Mouse (Mus musculus): ENCODE measurements around the gene Ppp2r5a. TPM values are rescaled to one million over a fixed set of nuclear protein-coding genes. Genes with fewer than 3 reads are reported as not detected.

Gene Ppp2r5a
- polyA plus RNA-seq, 1 experiment from 2014 or later: 22.8 TPM

DNA sequence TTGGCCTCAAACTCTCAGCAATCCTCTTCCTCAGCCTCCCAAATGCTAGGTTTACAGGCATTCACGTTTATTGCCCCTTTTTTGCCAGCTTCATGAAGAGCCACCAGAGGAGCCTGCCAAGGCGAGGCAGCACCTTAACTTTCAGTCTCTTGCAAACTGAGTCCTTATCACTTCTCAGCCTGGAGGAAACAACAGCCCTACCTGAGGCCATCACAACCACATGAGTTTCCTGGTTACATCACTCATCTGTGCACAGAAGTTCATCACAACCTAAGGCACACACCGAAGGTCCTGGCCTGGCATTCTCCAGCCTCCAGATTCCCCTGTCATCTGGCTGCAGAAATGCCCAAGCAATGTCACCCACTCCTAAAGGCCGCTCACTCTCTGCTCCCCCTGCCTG is 19.1 kb upstream of the Ppp2r5a start:
- H3K9me3 ChIP-seq (replicated peaks; ENCODE audit: control insufficient read depth, low read length): no peaks in the 10 kb centered on the region
- WGBS: 61% methylated on average over 4 of the region's 4 CpGs

DNA sequence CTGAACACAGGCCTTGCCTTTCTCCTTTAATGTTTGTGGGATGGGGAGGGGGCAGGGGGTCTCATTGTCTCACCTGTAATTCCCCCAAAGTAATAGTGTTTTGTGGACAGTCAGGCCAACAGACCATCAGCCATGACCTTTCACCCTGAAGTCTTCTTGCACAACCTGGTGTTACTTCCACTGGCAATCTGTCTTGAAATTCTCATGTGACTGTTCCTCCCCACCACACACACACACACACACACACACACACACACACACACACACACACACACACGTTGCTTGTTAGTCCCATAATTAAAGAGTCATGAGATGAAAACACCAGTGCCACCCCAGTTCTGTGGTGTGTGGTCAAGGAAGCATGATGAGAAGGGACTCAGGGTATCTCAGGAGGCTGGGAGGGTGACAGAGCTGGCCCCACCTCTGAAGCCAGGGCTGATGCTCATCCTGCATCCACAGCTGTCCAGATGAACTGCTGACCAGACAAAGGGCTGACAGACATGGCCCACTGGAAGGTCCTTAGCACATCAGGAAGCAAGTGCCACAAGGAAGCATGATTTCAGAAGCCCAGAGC is 18.4 kb upstream of the Ppp2r5a start:
- Histone ChIP-seq H3K4me2 (ENCODE audit: low read depth, low read length) (peak overlapping the region; percentile 48), H3K4me1 (ENCODE audit: control insufficient read depth, insufficient read depth, low read length) (peaks cover 32% of the 10 kb centered on the region), H3K9ac (ENCODE audit: low read length) (peak overlapping the region; percentile 55; the same call in 1 of the 2 replicates)

More for the DNA sequence above, 19.1 kb upstream of the Ppp2r5a start:
- H3K4me2 ChIP-seq (ENCODE audit: low read depth, low read length): no peak overlapping the region
- no peak for ATAC-seq (replicated peaks; ENCODE audit: extremely low read depth, insufficient read depth, low FRiP score)
- H3K4me3 ChIP-seq (ENCODE audit: low read length): no peak overlapping the region
- H3K36me3 ChIP-seq (ENCODE audit: control insufficient read depth, insufficient read depth): no peaks in the 10 kb centered on the region
- H3K4me1 ChIP-seq (ENCODE audit: control insufficient read depth, insufficient read depth, low read length): peaks cover 30% of the 10 kb centered on the region
- no peaks in the 10 kb centered on the region for H3K27me3 ChIP-seq (ENCODE audit: control insufficient read depth, insufficient read depth, low read length)
- H3K27ac ChIP-seq (ENCODE audit: low read length): peak overlapping the region; percentile 32
- H3K9ac ChIP-seq (ENCODE audit: low read length): no peak overlapping the region

DNA sequence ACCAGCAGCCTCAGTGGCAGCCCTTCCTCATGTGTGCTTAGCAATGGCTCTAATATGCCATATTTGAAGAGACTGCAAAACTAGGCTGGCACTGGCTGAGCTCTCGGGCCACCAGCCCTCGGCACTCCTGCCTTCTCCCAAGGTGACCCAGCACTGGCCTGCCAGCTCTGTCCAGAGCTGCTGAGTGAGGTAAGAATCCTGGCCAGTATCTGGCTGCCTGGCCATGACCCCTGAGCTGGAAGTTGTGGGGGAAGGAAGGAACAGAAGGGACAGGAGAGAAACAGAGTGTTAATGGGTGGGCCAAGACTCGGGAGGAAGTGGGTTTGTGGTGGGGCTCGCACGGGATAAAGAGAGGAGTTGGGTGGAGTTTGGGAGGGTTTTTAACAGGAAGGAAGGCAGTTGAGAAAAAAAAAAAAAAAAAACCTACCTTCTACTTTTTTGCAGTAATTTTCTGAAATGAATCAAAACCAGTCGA is 17.9 kb upstream of the Ppp2r5a start:
- WGBS: 22% methylated on average over 6 of the region's 6 CpGs
- Histone ChIP-seq H3K4me3 (ENCODE audit: low read length) (peak overlapping the region; percentile 22; the same call in 1 of the 2 replicates), H3K9ac (ENCODE audit: low read length) (peak overlapping the region; percentile 55), H3K4me2 (ENCODE audit: low read depth, low read length) (peak overlapping the region; percentile 48), H3K9me3 (replicated peaks; ENCODE audit: control insufficient read depth, low read length) (no peaks in the 10 kb centered on the region), H3K36me3 (ENCODE audit: control insufficient read depth, insufficient read depth) (no peaks in the 10 kb centered on the region), H3K4me1 (ENCODE audit: control insufficient read depth, insufficient read depth, low read length) (peaks cover 36% of the 10 kb centered on the region), H3K27ac (ENCODE audit: low read length) (peak overlapping the region; percentile 92), H3K27me3 (ENCODE audit: control insufficient read depth, insufficient read depth, low read length) (no peaks in the 10 kb centered on the region)
- peak; percentile 69 for ATAC-seq (replicated peaks; ENCODE audit: extremely low read depth, insufficient read depth, low FRiP score)

More for the DNA sequence above, 18.4 kb upstream of the Ppp2r5a start:
- no peaks in the 10 kb centered on the region for H3K27me3 ChIP-seq (ENCODE audit: control insufficient read depth, insufficient read depth, low read length)
- H3K36me3 ChIP-seq (ENCODE audit: control insufficient read depth, insufficient read depth): no peaks in the 10 kb centered on the region
- no peak for ATAC-seq (replicated peaks; ENCODE audit: extremely low read depth, insufficient read depth, low FRiP score)
- H3K9me3 ChIP-seq (replicated peaks; ENCODE audit: control insufficient read depth, low read length): no peaks in the 10 kb centered on the region
- WGBS: 67% methylated on average over 1 of the region's 1 CpGs
- peak overlapping the region; percentile 92 for H3K27ac ChIP-seq (ENCODE audit: low read length)
- H3K4me3 ChIP-seq (ENCODE audit: low read length): no peak overlapping the region; the same call in 1 of the 2 replicates

DNA sequence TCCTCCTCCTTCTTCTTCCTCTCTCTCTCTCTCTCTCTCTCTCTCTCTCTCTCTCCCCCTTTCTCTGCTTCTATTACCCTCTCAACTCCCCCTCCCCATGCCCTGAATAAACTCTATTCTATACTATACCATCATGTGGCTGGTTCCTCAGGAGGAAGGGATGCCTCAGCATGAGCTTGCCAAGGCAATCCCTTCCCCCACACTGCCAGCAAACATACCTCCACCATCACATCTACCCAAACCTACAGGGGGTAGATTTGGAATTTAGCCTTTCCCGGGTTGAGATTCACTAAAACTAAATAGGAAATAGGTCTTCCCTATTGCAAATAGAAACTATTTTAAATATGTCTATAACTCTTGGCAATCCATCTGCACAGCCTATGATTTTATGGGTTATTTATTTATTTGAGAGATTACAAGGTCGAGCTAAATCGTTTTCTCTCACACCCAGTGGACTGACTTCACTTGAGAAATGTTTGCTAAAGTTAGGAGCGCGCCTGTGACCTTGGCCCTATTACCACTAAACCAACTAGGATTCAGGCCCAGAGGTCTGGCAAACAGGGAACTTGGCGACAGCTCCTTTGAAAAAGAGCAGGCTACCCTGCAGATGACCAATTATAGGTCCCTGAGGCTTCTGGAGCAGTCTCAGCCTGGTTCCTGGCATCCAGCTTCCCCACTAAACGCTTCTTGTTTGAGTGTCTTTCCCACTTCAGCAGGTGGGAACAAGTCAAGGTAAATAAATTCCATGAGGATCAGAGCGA is 17.1 kb upstream of the Ppp2r5a start:
- Histone ChIP-seq H3K4me3 (ENCODE audit: low read length) (no peak overlapping the region), H3K9me3 (replicated peaks; ENCODE audit: control insufficient read depth, low read length) (no peaks in the 10 kb centered on the region), H3K36me3 (ENCODE audit: control insufficient read depth, insufficient read depth) (no peaks in the 10 kb centered on the region), H3K27ac (ENCODE audit: low read length) (peak overlapping the region; percentile 92), H3K4me1 (ENCODE audit: control insufficient read depth, insufficient read depth, low read length) (peaks cover 36% of the 10 kb centered on the region), H3K4me2 (ENCODE audit: low read depth, low read length) (peak overlapping the region; percentile 48), H3K9ac (ENCODE audit: low read length) (peak overlapping the region; percentile 55), H3K27me3 (ENCODE audit: control insufficient read depth, insufficient read depth, low read length) (no peaks in the 10 kb centered on the region)
- peak; percentile 69 for ATAC-seq (replicated peaks; ENCODE audit: extremely low read depth, insufficient read depth, low FRiP score)
- WGBS: 21% methylated on average over 8 of the region's 8 CpGs

DNA sequence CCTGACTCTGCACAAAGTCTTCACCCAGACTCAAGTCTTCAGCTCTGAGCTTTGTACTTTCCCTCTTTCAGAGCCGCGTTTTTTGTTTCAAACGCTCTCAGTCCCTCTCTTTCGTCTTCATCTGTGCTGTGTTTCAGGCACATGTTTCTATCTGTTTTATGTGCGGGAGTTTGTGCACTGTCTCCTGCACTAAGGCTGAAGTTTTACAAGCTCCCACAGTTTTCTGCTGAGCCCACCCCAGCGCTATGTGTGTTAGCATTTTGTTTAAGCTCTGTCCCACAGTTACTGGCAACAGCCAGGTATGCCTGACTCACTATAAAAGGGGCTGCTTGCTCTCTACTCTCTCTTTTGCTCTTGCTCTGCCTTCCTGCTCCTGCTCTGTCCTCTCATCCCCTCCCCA is 16.3 kb upstream of the Ppp2r5a start:
- ATAC-seq (replicated peaks; ENCODE audit: extremely low read depth, insufficient read depth, low FRiP score): no peak
- peak overlapping the region; percentile 51 for H3K27ac ChIP-seq (ENCODE audit: low read length)
- H3K9me3 ChIP-seq (replicated peaks; ENCODE audit: control insufficient read depth, low read length): no peaks in the 10 kb centered on the region
- H3K27me3 ChIP-seq (ENCODE audit: control insufficient read depth, insufficient read depth, low read length): no peaks in the 10 kb centered on the region
- H3K36me3 ChIP-seq (ENCODE audit: control insufficient read depth, insufficient read depth): no peaks in the 10 kb centered on the region
- peak overlapping the region; percentile 15; the same call in 1 of the 2 replicates for H3K9ac ChIP-seq (ENCODE audit: low read length)
- H3K4me3 ChIP-seq (ENCODE audit: low read length): no peak overlapping the region
- WGBS: 56% methylated on average over 6 of the region's 6 CpGs
- H3K4me2 ChIP-seq (ENCODE audit: low read depth, low read length): no peak overlapping the region
- H3K4me1 ChIP-seq (ENCODE audit: control insufficient read depth, insufficient read depth, low read length): peaks cover 33% of the 10 kb centered on the region

DNA sequence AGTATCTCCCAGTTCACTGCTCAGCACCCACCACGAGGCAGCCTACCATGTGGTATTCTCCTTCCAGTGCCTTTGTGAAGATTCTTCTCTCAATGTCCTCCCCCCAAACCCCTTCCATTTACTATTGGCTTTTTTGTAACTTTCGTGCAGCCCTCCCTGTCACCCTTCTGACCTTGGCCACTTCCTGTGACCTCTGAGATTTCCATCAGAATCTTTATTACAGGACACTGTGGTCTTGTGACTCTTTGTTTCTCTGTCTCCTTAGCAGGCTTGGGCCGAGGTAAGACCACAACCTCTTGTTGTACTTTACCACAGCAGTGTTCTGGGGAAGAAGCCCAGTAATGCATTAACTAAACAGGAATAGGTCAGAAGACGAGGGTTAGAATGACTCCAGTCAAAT is 15.9 kb upstream of the Ppp2r5a start:
- WGBS: 71% methylated on average over 4 of the region's 4 CpGs
- no peaks in the 10 kb centered on the region for H3K9me3 ChIP-seq (replicated peaks; ENCODE audit: control insufficient read depth, low read length)

DNA sequence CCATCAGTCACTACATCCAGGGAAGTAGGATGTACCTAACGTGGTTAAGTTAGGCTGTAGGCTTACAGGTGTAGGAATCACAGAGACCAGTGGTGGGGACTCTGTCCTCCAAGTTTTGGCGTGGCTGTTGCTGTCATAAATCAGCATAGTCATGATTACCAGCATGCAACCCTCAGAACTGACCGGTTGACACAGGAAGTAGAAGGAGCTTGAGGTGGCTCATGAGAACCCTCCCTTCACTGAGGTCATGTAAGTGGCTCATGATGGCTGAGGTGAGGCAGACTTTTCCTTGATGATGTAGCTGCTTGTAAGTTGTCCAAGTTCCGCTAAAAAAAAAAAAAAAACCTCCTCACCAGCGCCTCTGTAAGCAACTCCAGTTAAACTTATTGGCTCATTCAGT is 14.0 kb upstream of the Ppp2r5a start:
- Histone ChIP-seq H3K27me3 (ENCODE audit: control insufficient read depth, insufficient read depth, low read length) (no peaks in the 10 kb centered on the region), H3K9me3 (replicated peaks; ENCODE audit: control insufficient read depth, low read length) (no peaks in the 10 kb centered on the region), H3K36me3 (ENCODE audit: control insufficient read depth, insufficient read depth) (no peaks in the 10 kb centered on the region), H3K4me2 (ENCODE audit: low read depth, low read length) (no peak overlapping the region), H3K27ac (ENCODE audit: low read length) (no peak overlapping the region), H3K9ac (ENCODE audit: low read length) (no peak overlapping the region), H3K4me1 (ENCODE audit: control insufficient read depth, insufficient read depth, low read length) (peaks cover 33% of the 10 kb centered on the region), H3K4me3 (ENCODE audit: low read length) (no peak overlapping the region)
- WGBS: 72% methylated on average over 5 of the region's 5 CpGs
- no peak for ATAC-seq (replicated peaks; ENCODE audit: extremely low read depth, insufficient read depth, low FRiP score)

More for the DNA sequence above, 15.9 kb upstream of the Ppp2r5a start:
- Histone ChIP-seq H3K4me1 (ENCODE audit: control insufficient read depth, insufficient read depth, low read length) (peaks cover 33% of the 10 kb centered on the region), H3K4me3 (ENCODE audit: low read length) (no peak overlapping the region), H3K27me3 (ENCODE audit: control insufficient read depth, insufficient read depth, low read length) (no peaks in the 10 kb centered on the region), H3K27ac (ENCODE audit: low read length) (peak overlapping the region; percentile 51), H3K36me3 (ENCODE audit: control insufficient read depth, insufficient read depth) (no peaks in the 10 kb centered on the region), H3K9ac (ENCODE audit: low read length) (no peak overlapping the region), H3K4me2 (ENCODE audit: low read depth, low read length) (no peak overlapping the region)
- no peak for ATAC-seq (replicated peaks; ENCODE audit: extremely low read depth, insufficient read depth, low FRiP score)

DNA sequence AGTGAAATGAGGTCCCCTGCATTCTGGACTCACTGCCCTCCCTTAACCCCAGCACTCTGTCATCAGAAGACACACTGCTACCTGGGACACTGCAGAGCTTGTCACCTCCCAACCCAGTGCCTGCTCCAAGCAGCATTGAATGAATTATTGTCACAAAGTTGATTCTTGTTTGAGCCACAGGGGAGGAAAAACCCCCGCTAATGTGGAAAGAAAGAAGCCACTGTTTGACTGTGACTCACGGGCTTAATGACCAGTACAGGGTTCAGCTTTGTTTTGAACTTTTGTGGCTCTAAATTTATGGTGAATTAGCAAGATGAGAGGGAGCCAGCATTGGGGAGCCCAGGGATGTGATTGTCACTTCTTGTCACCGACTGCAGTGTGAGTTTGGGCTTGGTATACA is 13.5 kb upstream of the Ppp2r5a start:
- Histone ChIP-seq H3K27me3 (ENCODE audit: control insufficient read depth, insufficient read depth, low read length) (no peaks in the 10 kb centered on the region), H3K4me3 (ENCODE audit: low read length) (no peak overlapping the region), H3K9ac (ENCODE audit: low read length) (no peak overlapping the region), H3K4me1 (ENCODE audit: control insufficient read depth, insufficient read depth, low read length) (peaks cover 29% of the 10 kb centered on the region), H3K36me3 (ENCODE audit: control insufficient read depth, insufficient read depth) (no peaks in the 10 kb centered on the region), H3K9me3 (replicated peaks; ENCODE audit: control insufficient read depth, low read length) (no peaks in the 10 kb centered on the region), H3K4me2 (ENCODE audit: low read depth, low read length) (no peak overlapping the region), H3K27ac (ENCODE audit: low read length) (no peak overlapping the region)
- WGBS: 46% methylated on average over 3 of the region's 3 CpGs
- ATAC-seq (replicated peaks; ENCODE audit: extremely low read depth, insufficient read depth, low FRiP score): no peak

DNA sequence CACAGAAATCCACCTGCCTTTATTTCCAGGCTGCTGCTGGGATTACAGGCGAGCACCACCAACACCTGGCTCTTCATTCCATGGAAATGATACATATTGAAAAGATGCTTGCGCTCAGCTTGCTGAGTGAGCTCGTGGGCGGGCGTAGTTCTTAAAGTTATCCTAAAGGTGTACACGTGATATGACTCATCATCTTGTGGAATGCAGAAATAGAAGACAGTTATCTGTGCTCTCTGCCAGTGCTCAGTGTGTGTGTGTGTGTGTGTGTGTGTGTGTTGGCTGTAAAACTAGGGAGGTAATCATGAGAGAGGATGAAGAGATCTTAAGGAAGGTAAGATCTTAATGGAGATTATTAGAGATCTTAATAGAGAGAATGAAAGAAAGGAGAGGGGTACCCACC is 11.4 kb upstream of the Ppp2r5a start:
- ATAC-seq (replicated peaks; ENCODE audit: extremely low read depth, insufficient read depth, low FRiP score): no peak
- WGBS: 64% methylated on average over 6 of the region's 6 CpGs
- peaks cover 11% of the 10 kb centered on the region for H3K4me1 ChIP-seq (ENCODE audit: control insufficient read depth, insufficient read depth, low read length)

More for the DNA sequence above, 11.4 kb upstream of the Ppp2r5a start:
- Histone ChIP-seq H3K4me2 (ENCODE audit: low read depth, low read length) (no peak overlapping the region), H3K4me3 (ENCODE audit: low read length) (no peak overlapping the region), H3K36me3 (ENCODE audit: control insufficient read depth, insufficient read depth) (no peaks in the 10 kb centered on the region), H3K9me3 (replicated peaks; ENCODE audit: control insufficient read depth, low read length) (no peaks in the 10 kb centered on the region), H3K9ac (ENCODE audit: low read length) (no peak overlapping the region), H3K27ac (ENCODE audit: low read length) (no peak overlapping the region), H3K27me3 (ENCODE audit: control insufficient read depth, insufficient read depth, low read length) (no peaks in the 10 kb centered on the region)

Measured in heart, embryonic 16.5 days (tissue).